Mouse (Mus musculus): ENCODE data around the gene Arhgef19. TPM values are rescaled to one million over a fixed set of nuclear protein-coding genes. Genes with fewer than 3 reads are reported as not detected.

Arhgef19 gene
- polyA plus RNA-seq, 1 experiment from 2014 or later = 21.1 TPM

GRCm38 (mm10) chr4:141244931-141245425, 5.7 kb downstream of the Arhgef19 start:
- H3K27ac ChIP-seq (ENCODE audit: low read depth) = peak overlapping the region; percentile 82
- ATAC-seq (ENCODE audit: insufficient read depth) = no peak

GRCm38 (mm10) chr4:141246089-141246997, 7.0 kb downstream of the Arhgef19 start:
- DNase-seq (peak; percentile 33), ATAC-seq (ENCODE audit: insufficient read depth) (no peak)
- Histone ChIP-seq H3K4me2 (peak overlapping the region; percentile 78), H3K9ac (no peak overlapping the region), H3K4me1 (ENCODE audit: insufficient read depth) (peaks cover 50% of the 10 kb centered on the region), H3K27ac (ENCODE audit: low read depth) (no peak overlapping the region), H3K36me3 (ENCODE audit: insufficient read depth) (0 out of 2 replicates have a peak, but pooled peaks cover 16% of the 10 kb centered on the region), H3K4me3 (ENCODE audit: low read depth, low read length) (peak overlapping the region; percentile 38; the same call in 1 of the 2 replicates), H3K27me3 (ENCODE audit: insufficient read depth, low read length) (peaks cover 49% of the 10 kb centered on the region), H3K9me3 (ENCODE audit: low read depth, low read length) (no peaks in the 10 kb centered on the region)
- no peak for TF ChIP-seq CTCF (IDR thresholded peaks at IDR 0.05; ENCODE audit: low read depth)
- 25% methylated on average over 24 of the region's 24 CpGs for WGBS

More at GRCm38 (mm10) chr4:141244931-141245425, 5.7 kb downstream of the Arhgef19 start:
- peak overlapping the region; percentile 43 for H3K4me3 ChIP-seq (ENCODE audit: low read depth, low read length)
- no peak for TF ChIP-seq CTCF (IDR thresholded peaks at IDR 0.05; ENCODE audit: low read depth)
- 10% methylated on average over 9 of the region's 9 CpGs for WGBS
- DNase-seq = peak; percentile 81
- H3K27me3 ChIP-seq (ENCODE audit: insufficient read depth, low read length) = peaks cover 59% of the 10 kb centered on the region
- peak overlapping the region; percentile 42 for H3K9ac ChIP-seq
- H3K4me2 ChIP-seq = peak overlapping the region; percentile 78
- H3K9me3 ChIP-seq (ENCODE audit: low read depth, low read length) = no peaks in the 10 kb centered on the region
- H3K4me1 ChIP-seq (ENCODE audit: insufficient read depth) = peaks cover 57% of the 10 kb centered on the region
- H3K36me3 ChIP-seq (ENCODE audit: insufficient read depth) = 0 out of 2 replicates have a peak, but pooled peaks cover 5% of the 10 kb centered on the region

GRCm38 (mm10) chr4:141246998-141247350, 7.7 kb downstream of the Arhgef19 start:
- DNase-seq (peak; percentile 35), ATAC-seq (ENCODE audit: insufficient read depth) (no peak)
- Histone ChIP-seq H3K27ac (ENCODE audit: low read depth) (no peak overlapping the region), H3K4me3 (ENCODE audit: low read depth, low read length) (peak overlapping the region; percentile 38), H3K27me3 (ENCODE audit: insufficient read depth, low read length) (peaks cover 45% of the 10 kb centered on the region), H3K9me3 (ENCODE audit: low read depth, low read length) (no peaks in the 10 kb centered on the region), H3K4me2 (peak overlapping the region; percentile 69), H3K4me1 (ENCODE audit: insufficient read depth) (peaks cover 44% of the 10 kb centered on the region), H3K9ac (no peak overlapping the region), H3K36me3 (ENCODE audit: insufficient read depth) (0 out of 2 replicates have a peak, but pooled peaks cover 17% of the 10 kb centered on the region)
- WGBS = 8% methylated on average over 17 of the region's 17 CpGs
- TF ChIP-seq CTCF (IDR thresholded peaks at IDR 0.05; ENCODE audit: low read depth) = no peak

GRCm38 (mm10) chr4:141247776-141248613, 8.7 kb downstream of the Arhgef19 start:
- Histone ChIP-seq H3K4me2 (peak overlapping the region; percentile 69), H3K9me3 (ENCODE audit: low read depth, low read length) (no peaks in the 10 kb centered on the region), H3K4me3 (ENCODE audit: low read depth, low read length) (peak overlapping the region; percentile 38), H3K27me3 (ENCODE audit: insufficient read depth, low read length) (peaks cover 37% of the 10 kb centered on the region), H3K4me1 (ENCODE audit: insufficient read depth) (peaks cover 35% of the 10 kb centered on the region), H3K27ac (ENCODE audit: low read depth) (no peak overlapping the region), H3K9ac (peak overlapping the region; percentile 46), H3K36me3 (ENCODE audit: insufficient read depth) (0 out of 2 replicates have a peak, but pooled peaks cover 17% of the 10 kb centered on the region)
- ATAC-seq (ENCODE audit: insufficient read depth) = peak; percentile 55
- WGBS = 2% methylated on average over 60 of the region's 60 CpGs
- no peak for TF ChIP-seq CTCF (IDR thresholded peaks at IDR 0.05; ENCODE audit: low read depth)
- DNase-seq = peak; percentile 65

- DNase-seq (no peak), ATAC-seq (ENCODE audit: insufficient read depth) (0 out of 2 replicates have a peak, but pooled peaks have one; percentile 1)
- H3K4me1 ChIP-seq (ENCODE audit: insufficient read depth) = peaks cover 29% of the 10 kb centered on the region
- no peaks in the 10 kb centered on the region for H3K9me3 ChIP-seq (ENCODE audit: low read depth, low read length)
- peak overlapping the region; percentile 38 for H3K4me3 ChIP-seq (ENCODE audit: low read depth, low read length)
- TF ChIP-seq CTCF (IDR thresholded peaks at IDR 0.05; ENCODE audit: low read depth) = no peak
- WGBS = 19% methylated on average over 11 of the region's 11 CpGs
- no peak overlapping the region for H3K27ac ChIP-seq (ENCODE audit: low read depth)
- peak overlapping the region; percentile 69 for H3K4me2 ChIP-seq
- peaks cover 37% of the 10 kb centered on the region for H3K27me3 ChIP-seq (ENCODE audit: insufficient read depth, low read length)
- no peak overlapping the region for H3K9ac ChIP-seq
- H3K36me3 ChIP-seq (ENCODE audit: insufficient read depth) = 0 out of 2 replicates have a peak, but pooled peaks cover 17% of the 10 kb centered on the region
Measured at GRCm38 (mm10) chr4:141248614-141248978, 9.3 kb downstream of the Arhgef19 start.

GRCm38 (mm10) chr4:141249383-141249782, 10.1 kb downstream of the Arhgef19 start:
- Histone ChIP-seq H3K9ac (no peak overlapping the region), H3K9me3 (ENCODE audit: low read depth, low read length) (no peaks in the 10 kb centered on the region), H3K4me1 (ENCODE audit: insufficient read depth) (peaks cover 23% of the 10 kb centered on the region), H3K27ac (ENCODE audit: low read depth) (no peak overlapping the region), H3K36me3 (ENCODE audit: insufficient read depth) (peaks cover 19% of the 10 kb centered on the region; the same call in 1 of the 2 replicates), H3K4me3 (ENCODE audit: low read depth, low read length) (no peak overlapping the region), H3K4me2 (no peak overlapping the region), H3K27me3 (ENCODE audit: insufficient read depth, low read length) (peaks cover 37% of the 10 kb centered on the region)
- TF ChIP-seq CTCF (IDR thresholded peaks at IDR 0.05; ENCODE audit: low read depth) = no peak
- ATAC-seq (ENCODE audit: insufficient read depth) = no peak
- DNase-seq = no peak
- 80% methylated on average over 11 of the region's 11 CpGs for WGBS
